Mouse (Mus musculus) regulatory T cell (primary cell): ENCODE measurements at regions not wholly inside any gene's neighbourhood (a gene's known extent, or its start where the extent isn't known, plus 50 kb on each side); places are given as distances from the start of the nearest gene placed in this dataset.

Experiments used
- in situ Hi-C: fragments of 300-600 bp; cut with MboI, MseI; formaldehyde crosslinking; loops from one replicate; pipeline ENCODE4 v1.15.1; 2025; ENCODE audit warnings: high pct_unique_total_duplicates

DNA sequence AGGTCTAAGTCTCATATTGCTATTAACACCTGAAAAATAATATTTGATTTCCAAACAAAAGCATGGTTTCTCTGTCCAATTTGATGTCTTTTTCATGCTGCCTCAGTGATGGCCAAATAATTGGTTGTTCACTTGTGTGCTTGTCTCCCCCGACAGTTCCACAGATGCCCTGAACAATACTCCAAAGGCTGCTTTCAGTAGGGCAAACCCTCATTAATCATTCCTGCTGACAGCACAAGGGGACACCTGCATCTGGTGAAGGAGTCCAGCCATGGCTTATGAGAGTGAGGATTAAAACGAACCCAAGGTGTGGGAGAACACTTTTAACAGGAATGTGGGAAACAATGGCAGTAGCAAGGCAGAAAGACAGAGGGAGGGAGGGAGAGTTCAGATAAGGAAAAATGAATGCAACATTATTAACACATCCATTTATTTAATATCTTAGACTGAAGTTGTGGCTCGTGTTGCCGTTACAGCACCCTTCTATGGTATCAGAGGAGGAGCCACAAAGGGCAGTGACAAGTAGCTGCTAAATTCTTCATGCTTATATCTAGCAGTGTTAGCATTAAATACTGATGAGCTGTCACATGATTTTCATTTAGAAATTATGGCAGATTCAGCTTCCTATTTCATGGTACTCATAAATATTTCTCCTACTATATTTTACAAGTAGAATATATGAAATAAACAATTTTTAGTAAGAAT, 501.8 kb upstream of the Mms22l start:
- in situ Hi-C loops: no loop called here

DNA sequence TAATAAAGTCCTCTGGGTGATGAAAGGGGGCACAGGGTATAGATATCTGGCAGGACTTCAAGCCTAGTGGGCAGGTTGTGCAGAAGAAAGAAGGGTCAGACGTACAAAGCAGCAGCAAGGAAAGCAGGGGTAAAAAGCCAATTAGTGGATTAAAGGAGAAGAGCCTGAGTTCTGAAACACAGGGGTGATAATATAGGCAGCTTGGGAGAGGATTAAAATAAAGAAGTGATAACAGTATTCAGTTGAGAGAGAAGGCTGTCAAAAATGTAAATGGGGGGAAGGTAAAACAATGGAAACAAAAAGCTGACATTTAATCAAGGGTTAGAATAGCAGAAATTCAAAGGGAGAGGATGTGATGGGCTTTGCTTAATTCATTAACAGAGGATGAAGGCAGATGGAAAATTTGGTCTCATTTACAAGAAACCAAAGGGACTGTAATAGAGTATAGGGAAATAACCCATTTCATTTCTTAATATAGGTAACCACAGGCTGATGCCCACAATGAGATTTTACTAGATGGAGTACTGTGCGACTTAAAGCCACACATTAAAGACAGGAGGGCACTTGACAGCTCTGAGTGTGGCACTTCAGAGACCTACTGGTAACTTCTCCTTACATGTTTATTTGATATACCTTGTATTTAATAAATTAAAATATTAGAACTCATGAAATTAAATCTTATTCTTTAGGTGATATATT, 489.8 kb upstream of the Mms22l start:
- in situ Hi-C loops: no loop called here

DNA sequence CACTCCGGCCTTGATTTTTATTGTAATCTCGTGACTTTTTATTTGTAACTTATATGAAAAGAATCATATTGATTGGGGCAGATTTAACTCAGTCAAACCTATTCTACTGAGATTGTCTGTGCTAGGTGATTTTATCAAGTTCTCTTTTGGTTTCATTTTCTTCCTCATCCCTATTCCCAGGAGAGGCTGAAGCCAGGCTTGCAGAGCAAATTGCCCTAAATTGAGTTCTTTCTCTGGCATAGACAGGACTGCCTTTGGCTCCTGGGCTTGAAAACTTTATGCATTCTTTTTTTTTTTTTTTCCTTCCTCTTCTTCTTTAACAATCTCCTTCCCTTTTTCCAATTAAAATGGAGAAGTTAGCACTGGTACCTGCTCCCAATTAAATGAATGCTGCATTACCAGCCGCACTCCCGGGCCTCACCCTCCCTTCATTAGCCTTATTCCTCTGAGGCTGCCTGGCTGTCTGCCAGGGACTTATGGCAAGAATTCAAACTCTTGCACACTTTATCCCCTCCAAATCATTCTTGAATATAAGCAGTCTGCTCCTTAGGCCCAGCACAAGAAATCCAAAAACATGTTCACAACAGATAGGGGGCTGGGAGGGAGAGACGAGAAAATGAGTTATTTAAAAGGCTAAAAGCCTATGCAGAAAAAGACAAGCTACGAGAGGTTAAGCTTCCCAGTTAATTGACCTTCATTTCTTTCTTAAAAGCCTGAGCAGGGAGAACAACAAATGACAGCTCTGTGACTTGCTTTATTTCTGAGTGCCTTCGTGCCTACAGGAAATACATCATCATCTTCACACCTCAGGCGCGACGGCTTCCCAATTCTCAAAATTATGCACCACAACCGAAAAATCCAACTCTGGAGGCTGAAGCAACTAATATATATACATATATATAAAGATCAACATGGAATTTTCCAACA, 476.8 kb upstream of the Mms22l start:
- in situ Hi-C loops: no loop called here
